Mouse (Mus musculus): Measurements from ENCODE around the gene Pth1r.

The Pth1r gene

DNA sequence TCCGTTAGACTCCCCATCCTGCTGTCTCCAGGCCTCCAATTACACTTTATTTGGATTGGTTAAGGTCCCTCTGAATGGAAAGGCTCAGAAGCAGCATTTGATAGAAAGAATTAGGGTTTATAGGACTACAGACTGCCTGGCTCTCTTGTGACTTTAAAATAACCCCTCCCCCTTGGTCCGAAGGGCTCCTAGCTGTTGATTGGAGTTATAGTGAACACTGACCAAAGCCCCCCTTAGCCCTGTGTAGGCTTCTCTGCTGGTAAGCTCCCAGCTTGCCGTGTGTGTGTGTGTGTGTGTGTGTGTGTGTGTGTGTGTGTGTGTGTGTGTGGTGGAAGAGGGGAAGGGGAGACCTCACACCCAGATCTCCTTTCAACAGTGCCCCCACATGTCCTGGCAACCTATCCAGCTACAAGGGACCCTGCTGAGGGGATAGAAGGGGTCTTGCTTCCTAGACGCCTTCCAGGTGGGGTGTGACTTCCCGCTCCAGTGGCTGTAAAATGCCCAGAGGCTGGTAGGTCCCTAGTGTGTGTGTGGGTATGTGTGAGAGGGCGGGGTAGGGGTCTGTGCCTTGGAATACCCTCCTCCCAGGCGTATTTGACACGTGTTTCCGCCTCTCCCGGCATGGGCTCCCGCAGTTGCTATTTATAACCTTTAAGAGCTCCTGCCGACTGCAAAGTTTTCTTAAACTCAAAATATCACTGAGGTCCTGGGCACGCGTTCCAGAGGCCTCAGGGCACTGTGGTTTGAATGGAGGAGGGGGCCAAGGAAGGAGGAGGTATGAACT is 3.7 kb upstream of the Pth1r start:
- DNase-seq (ENCODE audit: low spot score in 2 of 2): no peak

DNA sequence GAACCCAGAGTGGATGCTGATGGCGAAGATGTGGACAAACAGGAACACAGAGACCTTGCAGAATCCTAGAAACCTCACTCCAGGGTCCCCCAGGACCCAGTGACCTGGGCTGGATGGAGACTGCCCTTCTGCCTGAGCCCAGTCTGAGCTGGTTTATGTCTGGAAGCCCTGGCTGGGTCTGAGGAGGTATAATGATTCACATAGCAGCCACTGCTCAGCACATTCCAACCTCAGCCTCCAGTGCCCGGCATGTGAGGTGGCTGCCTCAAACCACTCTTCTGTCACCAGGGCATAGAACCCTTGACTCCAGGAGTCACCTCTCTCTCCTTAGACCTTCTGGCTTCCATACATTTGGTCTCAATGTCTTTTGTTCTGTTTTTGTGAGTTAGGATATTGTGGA is 1.5 kb upstream of the Pth1r start:
- DNase-seq (ENCODE audit: low spot score in 2 of 2): no peak

DNA sequence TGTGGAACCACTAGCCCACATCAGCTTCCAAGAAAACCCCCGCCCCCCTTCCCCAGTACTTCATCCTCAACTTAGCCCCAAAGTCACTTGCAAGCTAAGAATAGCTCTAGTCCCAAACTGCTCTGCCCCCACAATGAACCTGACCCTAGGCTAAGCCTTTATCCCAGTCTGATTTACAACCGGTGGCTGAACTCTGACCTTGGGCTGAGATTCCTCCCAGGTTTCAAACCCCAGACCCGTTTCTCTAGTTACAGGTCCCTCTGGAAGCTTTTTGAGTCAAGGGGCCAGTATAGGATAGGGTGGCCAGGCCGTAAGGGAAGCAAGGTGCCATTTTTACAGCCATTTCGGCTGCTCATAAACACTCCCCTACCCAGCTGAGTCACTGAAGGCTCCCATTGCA is 707 bp downstream of the Pth1r start:
- no peak for DNase-seq (ENCODE audit: low spot score in 2 of 2)

DNA sequence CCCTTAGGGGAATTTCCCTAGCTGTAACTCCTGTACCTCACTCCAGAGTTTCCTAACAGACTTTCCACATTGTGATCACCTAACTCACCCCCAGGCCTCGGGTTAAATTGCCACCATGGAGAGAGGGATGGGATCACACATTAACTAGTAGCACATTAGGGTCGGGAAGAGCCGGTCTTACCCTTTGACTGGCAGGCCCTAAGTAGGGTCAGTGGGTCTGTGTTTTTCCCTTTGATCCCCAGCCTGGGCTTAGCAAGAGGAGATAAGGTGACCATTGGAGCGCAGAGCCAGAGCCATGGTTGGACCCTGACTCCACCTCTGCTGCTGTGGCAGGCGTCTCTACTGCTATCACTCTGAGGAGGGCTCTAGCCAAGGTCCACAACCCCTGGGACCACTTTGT is 1.2 kb downstream of the Pth1r start:
- DNase-seq (ENCODE audit: low spot score in 2 of 2): no peak

DNA sequence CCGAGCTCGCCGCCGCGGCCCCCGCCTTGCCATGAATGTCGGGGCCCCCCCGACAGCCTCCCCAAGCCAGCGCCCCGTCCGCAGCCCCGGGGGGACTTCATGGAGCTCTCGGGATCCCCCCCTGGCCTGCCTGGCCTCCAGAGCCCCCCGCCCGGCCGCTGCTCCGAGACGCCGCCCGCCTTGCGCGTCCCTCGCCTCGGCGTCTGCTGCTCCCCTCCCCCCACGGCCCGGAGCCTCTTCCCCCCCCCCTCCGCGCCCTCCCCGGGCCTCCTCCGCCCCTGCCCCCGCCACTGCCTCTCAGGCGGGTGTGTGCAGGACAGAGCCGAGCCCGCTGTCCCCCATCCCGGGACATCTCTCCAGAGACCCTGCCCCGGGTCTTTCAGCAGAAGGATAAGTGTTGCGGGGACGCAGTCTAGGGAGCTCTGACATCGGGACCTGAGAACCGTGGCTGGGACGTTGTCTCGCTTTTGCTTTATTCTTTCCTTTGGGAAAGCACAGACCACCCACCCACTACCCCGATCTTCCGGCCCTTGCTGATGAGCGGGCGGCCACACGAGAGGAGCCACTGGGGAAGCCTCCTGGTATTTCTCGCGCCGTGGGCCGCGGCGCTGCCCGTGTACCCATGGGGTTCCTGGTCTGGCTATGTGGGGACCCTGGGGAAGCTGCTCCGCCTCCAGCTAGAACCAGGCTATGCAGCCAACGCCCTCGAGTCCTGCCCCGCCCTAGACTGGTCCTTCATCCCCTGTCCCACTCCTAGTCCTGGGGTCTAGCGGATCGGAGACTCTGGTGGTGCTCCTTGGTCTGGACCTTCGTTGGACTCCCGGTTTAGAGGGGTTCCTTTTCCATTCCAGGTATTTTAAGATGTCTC is 3.3 kb downstream of the Pth1r start:
- DNase-seq (ENCODE audit: low spot score in 2 of 2): no peak

DNA sequence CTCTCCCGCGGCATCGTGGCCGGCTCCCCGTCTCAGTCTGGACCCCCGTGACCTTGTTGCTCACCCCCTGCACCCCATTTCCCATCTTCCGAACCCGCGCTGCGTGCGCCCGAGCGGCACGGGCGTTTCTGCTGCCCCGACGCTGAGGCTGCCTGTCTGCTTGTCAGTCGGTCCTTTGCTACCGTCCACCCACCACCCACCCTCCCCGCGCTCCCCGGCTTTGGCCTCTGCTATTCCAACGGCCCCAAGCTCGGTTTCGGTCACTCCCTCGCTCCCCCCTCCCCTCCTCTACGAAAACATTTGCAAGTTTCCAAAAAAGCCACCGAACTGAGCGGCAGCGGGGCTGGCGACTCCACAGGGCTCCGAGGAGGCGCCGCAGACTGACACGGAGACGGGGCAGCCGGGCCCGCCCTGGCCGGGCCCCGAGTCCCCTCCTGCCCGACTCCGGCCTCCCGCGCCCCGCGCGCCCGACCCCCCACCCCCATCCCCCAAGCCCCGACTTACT is 3.9 kb downstream of the Pth1r start:
- no peak for DNase-seq (ENCODE audit: low spot score in 2 of 2)

DNA sequence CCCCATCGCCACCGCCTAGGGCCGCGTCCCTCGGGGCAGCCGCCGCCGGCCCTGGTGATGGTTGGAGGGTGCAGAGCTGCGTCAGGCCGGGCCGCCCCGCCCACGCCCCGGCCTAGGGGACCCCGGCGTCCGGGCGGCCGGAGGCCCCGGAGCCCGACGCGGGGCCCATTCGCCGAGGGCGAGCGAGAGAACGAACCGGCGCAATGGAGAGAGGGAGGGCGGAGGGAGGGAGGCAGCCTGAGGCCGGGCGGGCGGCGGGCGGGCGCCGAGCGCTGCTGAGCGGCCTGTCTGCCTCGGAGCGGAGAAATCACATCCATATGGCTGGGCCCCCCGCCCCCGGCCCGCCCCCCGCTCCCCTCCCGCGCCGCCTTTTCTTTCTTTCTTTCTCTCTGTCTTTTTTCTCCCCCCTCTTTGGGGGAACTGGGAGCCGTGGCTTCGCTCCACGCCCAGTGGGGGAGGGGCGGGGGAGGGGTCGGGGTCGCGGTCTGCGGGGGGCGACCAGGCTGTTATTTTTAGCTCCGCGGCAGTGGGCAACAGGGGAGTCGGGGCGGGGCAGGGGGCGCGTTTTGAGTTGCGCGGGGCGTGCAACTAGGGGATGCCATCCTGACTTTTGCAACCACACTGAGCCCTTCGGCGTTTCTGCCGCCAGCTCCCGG is 4.5 kb downstream of the Pth1r start:
- no peak for DNase-seq (ENCODE audit: low spot score in 2 of 2)

DNA sequence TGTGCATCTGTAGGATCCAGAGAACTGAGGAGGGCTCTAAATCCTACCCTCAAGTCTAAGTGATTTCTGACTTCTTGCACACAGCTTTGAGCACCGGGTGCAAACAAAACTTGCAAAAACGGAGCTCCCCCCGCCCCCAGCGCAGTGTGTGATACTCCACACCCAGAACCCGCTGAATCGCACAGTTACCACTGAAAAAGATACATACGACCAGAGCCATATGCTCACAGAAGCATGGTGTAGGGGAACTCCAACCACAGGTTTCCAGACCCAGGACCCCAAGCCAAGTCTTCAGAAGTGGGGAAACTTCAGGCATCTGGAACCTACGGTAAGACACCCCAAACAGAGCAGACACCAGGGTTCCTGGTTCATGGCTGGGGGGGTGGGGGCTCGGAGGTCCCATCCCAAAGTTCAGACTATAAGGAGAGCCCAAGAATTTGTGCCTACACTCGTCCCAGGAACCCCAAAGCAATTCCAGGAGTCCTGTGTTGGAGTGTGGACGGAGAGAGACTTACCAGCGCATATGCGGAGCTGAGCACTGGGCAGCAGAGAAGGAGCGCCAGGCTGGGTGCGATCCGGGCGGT is 5.1 kb downstream of the Pth1r start, which contains the start of gene Myl3:
Myl3 (plus strand) TSS at position 151 of the 584 bp plus-strand sequence.
- no peak for DNase-seq (ENCODE audit: low spot score in 2 of 2)

DNA sequence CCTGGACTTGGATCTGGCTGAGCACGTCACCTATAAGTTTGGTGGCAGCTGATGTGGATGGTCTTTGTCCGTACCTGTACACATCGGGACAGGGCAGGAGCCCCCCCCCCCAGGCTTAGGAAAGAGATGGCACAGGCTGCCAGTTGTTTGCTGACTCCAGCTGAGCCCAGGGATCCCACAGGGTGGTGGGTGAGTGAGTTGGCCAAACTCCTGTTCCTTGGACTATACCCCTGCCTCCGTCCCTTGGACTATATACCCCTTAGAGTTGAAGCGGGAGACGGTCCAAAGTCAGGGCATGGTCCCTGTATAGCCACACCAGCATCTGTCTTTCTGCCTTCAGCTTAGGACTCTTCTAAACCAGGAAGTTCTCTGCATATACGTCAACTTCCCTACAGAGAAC is 7.0 kb downstream of the Pth1r start:
- DNase-seq (ENCODE audit: low spot score in 2 of 2): no peak

DNA sequence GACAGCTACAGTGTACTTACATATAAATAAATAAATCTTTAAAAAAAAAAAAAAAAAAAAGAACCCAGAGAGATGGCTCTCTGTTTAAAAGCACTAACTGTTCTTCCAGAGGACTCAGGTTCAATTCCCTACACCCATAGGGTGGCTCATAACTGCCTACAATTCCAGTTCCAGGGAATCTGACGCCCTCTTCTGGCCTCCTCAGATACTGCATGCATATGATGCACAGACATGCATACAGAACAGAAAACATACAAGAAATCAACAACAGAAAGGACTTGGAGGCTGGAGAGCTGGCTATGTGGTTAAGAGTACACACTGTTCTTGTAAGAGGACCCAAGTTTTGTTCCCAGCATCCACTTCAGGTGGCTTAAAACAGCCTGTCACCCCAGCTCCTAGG is 8.9 kb downstream of the Pth1r start:
- DNase-seq (ENCODE audit: low spot score in 2 of 2): no peak

DNA sequence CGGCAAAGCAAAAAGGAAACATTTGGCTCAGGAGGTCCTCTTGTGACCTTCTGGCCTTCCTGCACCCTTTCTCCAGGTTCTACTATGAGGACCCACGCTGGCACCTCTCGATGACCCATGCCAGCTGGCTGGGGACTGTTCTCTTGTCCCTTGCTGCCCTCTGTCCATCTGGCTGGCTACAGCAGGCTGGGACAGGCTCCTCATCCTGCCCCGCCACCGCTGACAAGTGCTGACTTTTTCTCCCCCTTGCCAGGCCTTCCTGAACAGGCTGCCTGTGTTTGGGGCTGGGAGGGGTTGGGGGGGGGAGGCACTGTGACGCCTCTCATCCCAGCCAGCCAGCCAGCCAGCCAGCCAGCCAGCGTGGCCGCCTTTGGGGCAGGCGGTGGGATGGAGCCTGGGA is 10.6 kb downstream of the Pth1r start:
- DNase-seq (ENCODE audit: low spot score in 2 of 2): no peak

DNA sequence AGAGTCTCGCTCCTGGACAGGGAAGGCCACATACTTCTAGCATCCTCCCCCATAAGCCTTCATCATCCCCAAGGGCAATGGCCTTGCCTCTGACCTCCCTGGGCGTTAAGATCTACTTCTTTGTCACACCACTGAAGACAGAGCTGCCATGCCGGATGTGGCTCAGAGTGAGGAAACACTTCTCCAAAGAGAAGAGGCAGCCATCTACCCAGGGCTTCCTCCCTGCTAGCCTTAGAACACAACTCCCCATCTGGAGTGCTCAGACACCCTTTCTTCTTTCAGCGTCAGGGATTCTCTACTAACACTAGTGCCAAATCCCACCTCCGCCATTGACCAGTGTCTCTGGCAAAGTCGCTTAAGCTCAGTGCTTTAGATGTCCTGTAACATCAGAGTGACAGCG is 12.8 kb downstream of the Pth1r start:
- peak; percentile 18 to 33 for DNase-seq (ENCODE audit: low spot score in 2 of 2)

DNA sequence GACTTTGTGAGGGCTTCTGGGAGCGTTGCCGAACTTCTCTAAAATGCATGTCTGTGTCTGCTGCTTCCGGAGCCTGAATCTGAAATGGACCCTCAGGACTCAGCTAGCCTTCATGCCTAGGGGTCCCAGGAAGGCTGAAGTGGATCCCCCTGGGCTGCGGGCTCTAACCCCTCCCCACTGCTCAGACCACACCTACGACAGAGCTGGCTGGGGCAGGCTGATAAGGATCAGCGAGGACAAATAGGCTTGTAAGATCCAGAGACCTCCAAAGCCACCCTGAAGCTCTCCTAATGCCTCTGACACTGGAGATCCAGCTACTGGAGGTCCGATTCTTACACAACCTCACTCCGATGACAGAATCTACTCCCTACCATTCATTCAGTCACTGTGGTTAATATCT is 13.8 kb downstream of the Pth1r start:
- no peak for DNase-seq (ENCODE audit: low spot score in 2 of 2)

DNA sequence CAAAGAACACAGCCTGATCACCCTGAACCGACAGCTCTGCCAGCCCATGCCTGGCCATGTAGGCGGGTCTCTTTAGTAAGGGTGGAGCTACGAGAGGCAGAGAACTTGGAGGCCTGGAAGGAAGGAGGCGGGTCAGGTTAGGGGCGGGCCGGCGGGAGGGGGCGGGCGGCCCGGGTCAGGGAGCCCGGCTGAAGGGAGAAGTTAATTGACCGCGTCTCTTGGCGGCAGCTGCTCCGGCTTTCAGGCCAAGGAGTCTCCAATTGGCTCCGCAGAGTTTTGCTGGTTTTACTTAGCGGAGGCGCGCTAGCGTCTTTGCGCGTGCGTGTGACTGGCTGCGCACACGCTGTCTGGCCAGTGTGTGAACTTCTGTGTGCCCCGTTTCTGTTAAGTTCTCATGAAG is 14.3 kb downstream of the Pth1r start:
- DNase-seq (ENCODE audit: low spot score in 2 of 2): peak; percentile 30 to 31

DNA sequence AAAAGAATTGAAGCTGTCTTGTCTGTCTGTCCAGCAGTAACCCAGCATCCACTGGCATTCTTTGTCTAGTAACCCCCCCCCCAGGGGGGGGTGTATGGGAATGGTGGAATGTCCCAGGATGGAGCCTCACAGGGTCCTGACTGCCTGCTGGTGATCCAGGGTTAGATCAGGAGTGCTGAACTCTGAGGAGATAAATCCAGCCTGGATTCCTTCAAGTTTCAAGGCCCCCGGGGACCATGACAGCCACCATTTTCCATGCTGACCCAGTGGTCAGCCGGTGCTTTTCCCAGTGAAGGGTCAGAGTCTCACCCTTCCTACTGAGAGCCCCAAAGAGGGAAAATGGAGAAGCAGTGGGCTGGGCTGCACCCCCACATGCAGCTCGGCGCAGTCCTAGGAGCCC is 15.1 kb downstream of the Pth1r start:
- no peak for DNase-seq (ENCODE audit: low spot score in 2 of 2)

DNA sequence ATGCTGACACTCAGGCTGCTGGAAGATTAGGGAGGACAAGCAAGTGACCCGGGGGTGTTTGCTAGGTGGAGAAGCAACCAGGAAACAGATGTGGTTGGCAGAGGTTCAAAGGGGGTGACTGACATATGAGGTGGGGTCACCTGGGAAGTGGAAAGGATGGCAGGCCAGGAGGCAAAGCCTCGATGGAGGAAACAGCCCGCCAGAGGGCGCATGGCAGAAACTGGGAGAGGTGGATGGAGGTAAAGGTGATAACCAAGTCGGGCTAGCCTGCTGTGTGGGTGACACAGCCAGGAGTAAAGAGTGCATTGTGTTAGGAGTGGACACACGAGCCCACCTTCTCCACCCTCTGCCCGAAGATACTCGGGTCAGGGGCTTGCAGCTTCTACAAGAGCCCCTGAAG is 17.1 kb downstream of the Pth1r start:
- peak; percentile 38 to 77 for DNase-seq (ENCODE audit: low spot score in 2 of 2)

DNA sequence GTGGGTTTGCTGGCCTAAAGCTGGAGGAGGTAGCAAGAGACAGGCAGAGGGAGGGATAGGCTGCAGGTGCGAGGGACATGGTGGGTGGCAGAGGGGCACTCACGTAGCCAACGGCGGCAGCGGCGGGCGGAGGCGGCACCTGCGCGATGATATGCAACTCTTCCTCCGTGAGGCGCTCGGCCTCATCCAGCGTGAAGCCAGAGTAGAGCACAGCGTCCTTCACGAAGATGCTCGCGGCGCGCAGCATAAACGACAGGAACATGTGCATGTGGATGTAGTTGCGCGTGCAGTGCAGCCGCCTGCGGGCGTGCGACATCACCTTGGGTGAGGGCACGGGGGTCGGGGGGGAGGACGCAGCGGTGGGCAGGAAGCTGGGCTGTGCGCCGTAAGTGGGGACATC is 20.1 kb downstream of the Pth1r start:
- peak in 1 of 2 experiments; percentile 44 for DNase-seq (ENCODE audit: low spot score in 2 of 2)

DNA sequence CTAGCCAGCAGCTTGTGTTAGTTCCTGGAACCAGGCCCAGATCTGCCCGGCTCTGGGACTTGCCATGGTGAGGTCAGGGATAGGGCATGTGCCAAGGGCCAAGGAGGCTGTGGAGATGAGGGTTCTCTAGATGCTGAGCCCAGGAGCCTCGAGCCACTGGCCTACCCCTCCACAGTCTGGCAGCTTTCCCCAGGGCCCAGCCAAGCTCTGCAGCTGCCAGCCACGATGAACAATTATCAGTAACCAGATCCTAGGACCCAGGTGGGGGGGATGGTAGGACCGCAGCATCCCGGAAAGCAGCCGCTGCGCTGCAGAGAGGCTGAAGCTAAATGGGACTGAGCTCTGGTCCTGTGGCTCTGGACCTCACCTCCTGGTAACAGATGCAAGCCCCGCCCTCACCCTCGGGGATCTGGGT is 21.2 kb downstream of the Pth1r start:
- no peak for DNase-seq (ENCODE audit: low spot score in 2 of 2)

DNA sequence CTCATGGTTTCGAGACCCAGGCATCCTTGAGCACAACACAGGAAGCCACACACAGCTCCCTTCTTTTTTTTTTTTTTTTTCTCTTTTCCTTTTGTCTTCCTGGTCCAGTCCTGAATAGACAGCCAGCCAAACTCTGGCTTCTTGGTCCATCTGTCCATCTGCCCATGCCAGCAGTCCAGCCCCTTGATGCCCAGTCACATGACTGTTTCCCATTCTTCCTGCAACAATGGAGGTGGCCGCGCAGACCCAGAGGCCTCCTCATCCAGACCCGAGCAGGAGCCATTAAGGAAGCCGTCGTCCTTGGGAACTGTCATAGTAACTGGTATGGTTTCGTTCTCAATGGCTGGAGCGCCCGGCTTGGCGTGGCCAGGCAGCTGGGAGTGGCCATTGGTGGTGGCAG is 24.9 kb downstream of the Pth1r start:
- no peak for DNase-seq (ENCODE audit: low spot score in 2 of 2)

DNA sequence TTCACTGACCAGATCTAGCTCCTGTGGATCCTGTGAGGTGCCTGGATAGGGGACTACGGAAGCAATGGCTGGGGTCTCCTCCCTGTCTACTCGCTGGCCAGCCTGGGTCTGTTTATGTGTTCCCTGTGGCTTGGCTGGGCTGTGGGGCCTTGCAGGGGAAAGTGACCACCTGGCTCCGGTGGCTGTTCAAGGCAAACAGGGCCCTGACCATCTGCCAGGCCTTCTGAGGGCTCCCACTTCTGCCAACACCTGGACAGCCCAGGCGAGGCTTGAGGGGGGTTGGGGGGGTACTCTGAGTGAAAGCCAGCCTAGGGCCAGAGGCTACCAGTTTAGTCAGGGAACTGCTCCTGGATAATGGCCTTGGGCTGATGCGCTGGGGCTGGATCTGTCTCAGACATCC is 27.0 kb downstream of the Pth1r start:
- DNase-seq (ENCODE audit: low spot score in 2 of 2): no peak

DNA sequence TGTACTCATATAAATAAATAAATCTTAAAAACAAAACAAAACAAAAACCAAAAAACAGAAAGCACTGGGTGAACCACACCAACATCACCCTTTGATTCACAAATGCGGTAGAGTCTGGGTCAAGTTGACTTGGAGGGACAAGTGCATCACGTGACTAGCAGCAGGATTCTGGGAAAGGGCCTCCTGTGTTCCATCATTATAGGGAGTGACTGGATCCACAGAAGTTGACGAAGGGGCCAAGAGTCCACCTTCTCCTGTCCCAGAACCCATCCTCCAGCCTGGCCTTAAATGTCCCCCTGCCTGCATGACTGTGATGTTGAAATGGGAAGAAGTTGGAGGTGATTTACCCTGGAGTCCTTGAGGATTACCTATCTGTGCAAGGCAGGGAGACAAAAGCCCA is 28.1 kb downstream of the Pth1r start:
- DNase-seq (ENCODE audit: low spot score in 2 of 2): no peak

DNA sequence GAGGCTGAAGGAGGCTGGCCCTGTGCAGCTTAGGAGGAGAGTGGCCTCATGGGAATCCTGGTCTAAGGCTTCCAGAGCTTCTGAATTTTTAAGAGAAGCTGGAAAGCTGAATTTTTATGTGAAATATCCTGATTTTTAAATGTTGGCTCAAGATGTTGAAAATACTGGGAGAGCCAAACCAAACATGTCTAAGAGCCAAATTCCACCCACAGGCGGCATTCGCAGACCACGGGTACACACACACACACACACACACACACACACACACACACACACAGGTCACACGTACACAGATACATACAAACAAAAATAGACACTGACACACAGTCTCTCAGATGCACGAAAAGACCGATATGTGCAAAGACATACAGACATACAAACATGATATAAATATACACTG is 28.9 kb downstream of the Pth1r start:
- no peak for DNase-seq (ENCODE audit: low spot score in 2 of 2)

All from thymus, postnatal 10 days (tissue).